Mouse (Mus musculus): ENCODE measurements around the gene Fam13c.
A peak's percentile ranks its signal among the peaks of the same experiment; 100 is the strongest.

Gene Fam13c

GRCm38 (mm10) chr10:70598516-70599125 is 158.3 kb downstream of the Fam13c start:
- DNase-seq (ENCODE audit: low read depth, low spot score) = no peak

DNA sequence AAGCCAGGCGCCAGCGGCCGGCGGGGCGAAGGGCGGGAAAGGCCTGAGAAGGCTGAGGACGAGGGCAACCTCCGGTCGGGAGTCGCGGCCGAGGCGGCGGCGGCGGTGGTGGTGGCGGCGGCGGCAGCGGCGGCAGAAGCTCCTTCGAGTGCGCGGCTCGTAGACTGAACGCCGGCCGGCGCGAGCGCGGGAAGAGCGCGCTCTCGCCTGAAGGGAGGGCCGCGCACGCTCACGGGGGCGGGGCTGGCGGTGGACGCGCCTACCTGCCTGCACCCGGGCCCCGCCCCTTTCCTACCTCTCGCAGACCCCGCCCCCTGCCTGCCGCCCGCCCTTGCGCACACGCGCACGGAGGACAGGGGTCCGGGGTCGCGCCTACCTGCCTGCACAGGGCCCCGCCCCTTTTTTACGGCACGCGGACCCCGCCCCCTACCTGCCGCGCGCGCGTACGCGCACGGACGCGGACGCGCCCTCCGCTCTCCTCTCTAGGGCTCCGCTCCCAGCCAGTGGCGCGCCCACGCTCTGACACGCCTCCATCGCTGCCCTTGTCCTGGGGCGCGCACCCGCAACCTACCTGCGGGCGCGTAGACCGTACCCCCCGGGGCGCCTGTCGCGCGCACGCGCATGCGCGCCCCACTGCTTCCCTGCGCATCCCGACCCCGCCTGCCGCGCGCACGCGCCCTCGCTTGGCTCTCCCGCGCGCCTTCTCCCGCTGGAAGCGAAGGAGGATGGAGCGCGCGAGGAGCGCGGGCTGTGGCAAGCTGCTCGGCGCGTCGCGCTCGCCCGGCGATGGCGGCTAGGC is 159.0 kb downstream of the Fam13c start:
- DNase-seq (ENCODE audit: low read depth, low spot score) = peak; percentile 90

DNA sequence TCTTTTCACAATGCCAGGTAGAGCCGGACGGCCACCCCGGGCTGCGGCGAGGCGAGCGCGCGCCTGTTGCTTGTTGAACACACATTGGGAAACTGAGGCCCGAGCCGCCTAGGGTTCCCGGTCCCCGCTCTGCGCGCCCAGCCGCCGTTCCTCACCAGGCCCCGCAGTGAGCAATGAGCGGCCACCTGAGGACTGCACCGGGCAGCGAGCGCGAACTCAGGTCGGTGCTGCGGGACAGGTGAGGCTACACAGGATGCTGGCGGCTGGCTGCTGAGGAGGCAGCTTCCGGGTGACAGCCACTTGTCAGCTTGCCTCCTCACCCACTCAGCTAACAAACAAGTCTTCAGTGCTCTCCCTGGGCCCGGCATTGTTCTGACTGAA is 159.6 kb downstream of the Fam13c start:
- no peak for DNase-seq (ENCODE audit: low read depth, low spot score)

Data from mesoderm, embryonic 11.5 days (tissue).